Mouse (Mus musculus) MEL (cell line): ENCODE data around the gene Sult1a1. TPM values are rescaled to one million over a fixed set of nuclear protein-coding genes. Genes with fewer than 3 reads are reported as not detected.

Experiments used
- DNase-seq: peaks from one replicate; pipeline ENCODE4 v3.0.0; 2011; ENCODE audit warnings: low read depth, low spot score
- H3K27ac ChIP-seq: 2 replicates; pipeline ENCODE4 v1.5.1; 2012; ENCODE audit warnings: low read depth, mild to moderate bottlenecking, control low read depth, low read length, moderate library complexity; ENCODE audit not compliant: control insufficient read depth
- H3K27me3 ChIP-seq, 2 experiments: fragments of 150-350 bp in 1 of 2; sonication (generic) in 1 of 2; 2 replicates each; pipeline ENCODE4 v1.6.1; 2012; ENCODE audit warnings: low read length in 2 of 2, mild to moderate bottlenecking in 2 of 2, improper control_type of control experiment in 1 of 2, moderate library complexity in 1 of 2; ENCODE audit not compliant: insufficient read depth in 2 of 2, control insufficient read depth in 1 of 2
- H3K36me3 ChIP-seq, 2 experiments: 2 replicates each; pipeline ENCODE4 v1.6.1; 2012 to 2014; ENCODE audit warnings: low read length in 2 of 2, improper control_type of control experiment in 1 of 2, inconsistent platforms in 1 of 2, mild to moderate bottlenecking in 1 of 2; ENCODE audit not compliant: insufficient read depth in 2 of 2, control insufficient read depth in 1 of 2
- H3K4me1 ChIP-seq, 2 experiments: fragments of 150-350 bp in 1 of 2; sonication (generic) in 1 of 2; 2 replicates each; pipeline ENCODE4 v1.6.1; 2012; ENCODE audit warnings: low read length in 2 of 2, improper control_type of control experiment in 1 of 2, mild to moderate bottlenecking in 1 of 2; ENCODE audit not compliant: insufficient read depth in 2 of 2, control insufficient read depth in 1 of 2
- H3K4me3 ChIP-seq, 2 experiments: fragments of 150-350 bp in 1 of 2; sonication (generic) in 1 of 2; 2 replicates each; pipeline ENCODE4 v1.5.1; 2012; ENCODE audit warnings: low read depth in 2 of 2, low read length in 2 of 2, mild to moderate bottlenecking in 2 of 2, moderate library complexity in 2 of 2, control low read depth in 1 of 2, improper control_type of control experiment in 1 of 2; ENCODE audit not compliant: control insufficient read depth in 1 of 2, insufficient read depth in 1 of 2
- H3K79me2 ChIP-seq: 2 replicates; pipeline ENCODE4 v1.6.1; 2012; ENCODE audit warnings: mild to moderate bottlenecking, low read length, moderate library complexity; ENCODE audit not compliant: control insufficient read depth, poor library complexity, insufficient read depth
- H3K9ac ChIP-seq: 2 replicates; pipeline ENCODE4 v1.6.1; 2012; ENCODE audit warnings: low read depth, mild to moderate bottlenecking, control low read depth, low read length, moderate library complexity; ENCODE audit not compliant: control insufficient read depth, poor library complexity, severe bottlenecking
- H3K9me3 ChIP-seq: fragments of 150-350 bp; sonication (generic); replicated peaks from 2 replicates; pipeline ENCODE4 v1.6.1; 2012; ENCODE audit warnings: mild to moderate bottlenecking, low read length, improper control_type of control experiment, moderate library complexity; ENCODE audit not compliant: insufficient read depth
- BHLHE40 ChIP-seq: IDR thresholded peaks from 2 replicates; pipeline ENCODE4 v1.6.1; 2012; ENCODE audit warnings: low read depth, mild to moderate bottlenecking, inconsistent platforms, low read length, improper control_type of control experiment, borderline replicate concordance
- CHD1 ChIP-seq: IDR thresholded peaks from 2 replicates; pipeline ENCODE4 v1.6.1; 2012; ENCODE audit warnings: low read depth, mild to moderate bottlenecking, inconsistent platforms, low read length, improper control_type of control experiment
- CHD2 ChIP-seq: IDR thresholded peaks from 2 replicates; pipeline ENCODE4 v1.6.1; 2011; ENCODE audit warnings: low read length, improper control_type of control experiment
- CTCF ChIP-seq, 3 experiments: IDR thresholded peaks in 2 of 3; conservative IDR thresholded peaks in 1 of 3; 2 replicates each; pipeline ENCODE4 v1.5.1; 2011 to 2012; ENCODE audit warnings: low read length in 3 of 3, low read depth in 2 of 3, mild to moderate bottlenecking in 2 of 3, improper control_type of control experiment in 1 of 3, inconsistent platforms in 1 of 3, mixed read lengths in 1 of 3, moderate library complexity in 1 of 3; ENCODE audit not compliant: control insufficient read depth in 1 of 3, insufficient read depth in 1 of 3, poor library complexity in 1 of 3, severe bottlenecking in 1 of 3
- E2F4 ChIP-seq: IDR thresholded peaks from 2 replicates; pipeline ENCODE4 v1.6.1; 2011; ENCODE audit warnings: low read depth, low read length, improper control_type of control experiment, borderline replicate concordance
- ELF1 ChIP-seq: IDR thresholded peaks from 2 replicates; pipeline ENCODE4 v1.6.1; 2014; ENCODE audit warnings: low read depth, mild to moderate bottlenecking, inconsistent platforms, low read length, improper control_type of control experiment, moderate library complexity
- EP300 ChIP-seq, 2 experiments: IDR thresholded peaks; 2 replicates each; pipeline ENCODE4 v1.6.1; 2011; ENCODE audit warnings: improper control_type of control experiment in 2 of 2, low read length in 2 of 2, low read depth in 1 of 2, mild to moderate bottlenecking in 1 of 2
- ETS1 ChIP-seq: IDR thresholded peaks from 2 replicates; pipeline ENCODE4 v1.6.1; 2012; ENCODE audit warnings: low read depth, mild to moderate bottlenecking, inconsistent platforms, low read length, improper control_type of control experiment, moderate library complexity
- GABPA ChIP-seq: IDR thresholded peaks from 2 replicates; pipeline ENCODE4 v1.6.1; 2012; ENCODE audit warnings: low read depth, mild to moderate bottlenecking, inconsistent platforms, low read length, improper control_type of control experiment, moderate library complexity
- GATA1 ChIP-seq: IDR thresholded peaks from 2 replicates; pipeline ENCODE4 v1.6.1; 2011; ENCODE audit warnings: low read depth, low read length, improper control_type of control experiment
- HCFC1 ChIP-seq: IDR thresholded peaks from 2 replicates; pipeline ENCODE4 v1.6.1; 2012; ENCODE audit warnings: low read depth, mild to moderate bottlenecking, inconsistent platforms, low read length, improper control_type of control experiment, moderate library complexity
- JUND ChIP-seq: IDR thresholded peaks from 2 replicates; pipeline ENCODE4 v1.6.1; 2011; ENCODE audit warnings: low read depth, mild to moderate bottlenecking, improper control_type of control experiment, low read length
- KAT2A ChIP-seq: conservative IDR thresholded peaks from 2 replicates; pipeline ENCODE4 v1.6.1; 2012; ENCODE audit warnings: low read depth, low read length, improper control_type of control experiment, inconsistent platforms
- MAFK ChIP-seq: IDR thresholded peaks from 2 replicates; pipeline ENCODE4 v1.6.1; 2011; ENCODE audit warnings: low read depth, mild to moderate bottlenecking, low read length, improper control_type of control experiment, borderline replicate concordance
- MAX ChIP-seq: IDR thresholded peaks from 2 replicates; pipeline ENCODE4 v1.6.1; 2011; ENCODE audit warnings: low read length, improper control_type of control experiment
- MAZ ChIP-seq: IDR thresholded peaks from 2 replicates; pipeline ENCODE4 v1.6.1; 2012; ENCODE audit warnings: low read depth, mild to moderate bottlenecking, inconsistent platforms, low read length, improper control_type of control experiment
- MEF2A ChIP-seq: IDR thresholded peaks from 2 replicates; pipeline ENCODE4 v1.6.1; 2014; ENCODE audit warnings: low read depth, mild to moderate bottlenecking, inconsistent platforms, low read length, improper control_type of control experiment; ENCODE audit not compliant: poor library complexity, insufficient replicate concordance, severe bottlenecking; ENCODE audit errors: extremely low read depth
- MXI1 ChIP-seq: IDR thresholded peaks from 2 replicates; pipeline ENCODE4 v1.6.1; 2011; ENCODE audit warnings: mild to moderate bottlenecking, low read depth, low read length, improper control_type of control experiment
- MYB ChIP-seq: IDR thresholded peaks from 2 replicates; pipeline ENCODE4 v1.6.1; 2011; ENCODE audit warnings: mild to moderate bottlenecking, low read depth, low read length, improper control_type of control experiment
- MYC ChIP-seq: IDR thresholded peaks from 2 replicates; pipeline ENCODE4 v1.6.1; 2011; ENCODE audit warnings: low read depth, mild to moderate bottlenecking, low read length, improper control_type of control experiment, moderate library complexity
- NRF1 ChIP-seq: IDR thresholded peaks from 2 replicates; pipeline ENCODE4 v1.6.1; 2014; ENCODE audit warnings: low read depth, mild to moderate bottlenecking, inconsistent platforms, low read length, improper control_type of control experiment, moderate library complexity; ENCODE audit not compliant: poor library complexity, insufficient read depth, severe bottlenecking
- POLR2A ChIP-seq, 2 experiments: IDR thresholded peaks; 2 replicates each; pipeline ENCODE4 v1.6.1; 2011 to 2012; ENCODE audit warnings: low read length in 2 of 2, mild to moderate bottlenecking in 2 of 2, control low read depth in 1 of 2, improper control_type of control experiment in 1 of 2, low read depth in 1 of 2, moderate library complexity in 1 of 2; ENCODE audit not compliant: control insufficient read depth in 1 of 2, insufficient read depth in 1 of 2, poor library complexity in 1 of 2
- POLR2AphosphoS2 ChIP-seq: IDR thresholded peaks from 2 replicates; pipeline ENCODE4 v1.6.1; 2011; ENCODE audit warnings: low read length, improper control_type of control experiment
- POLR2AphosphoS5 ChIP-seq: IDR thresholded peaks from 2 replicates; pipeline ENCODE4 v1.6.1; 2012; ENCODE audit warnings: low read depth, borderline replicate concordance, mild to moderate bottlenecking, inconsistent platforms, low read length, moderate library complexity, mixed read lengths
- RAD21 ChIP-seq: IDR thresholded peaks from 2 replicates; pipeline ENCODE4 v1.6.1; 2011; ENCODE audit warnings: mild to moderate bottlenecking, low read depth, low read length, improper control_type of control experiment
- RCOR1 ChIP-seq: IDR thresholded peaks from 2 replicates; pipeline ENCODE4 v1.6.1; 2012; ENCODE audit warnings: low read depth, mild to moderate bottlenecking, inconsistent platforms, low read length, improper control_type of control experiment
- SIN3A ChIP-seq: IDR thresholded peaks from 2 replicates; pipeline ENCODE4 v1.6.1; 2012; ENCODE audit warnings: low read length, improper control_type of control experiment, inconsistent platforms
- TAL1 ChIP-seq: IDR thresholded peaks from 2 replicates; pipeline ENCODE4 v1.6.1; 2012; ENCODE audit warnings: mild to moderate bottlenecking, inconsistent platforms, low read length, moderate library complexity, mixed read lengths
- TBP ChIP-seq: IDR thresholded peaks from 2 replicates; pipeline ENCODE4 v1.8.0; 2011; ENCODE audit warnings: low read depth, low read length, improper control_type of control experiment
- UBTF ChIP-seq: IDR thresholded peaks from 2 replicates; pipeline ENCODE4 v1.6.1; 2012; ENCODE audit warnings: low read depth, mild to moderate bottlenecking, inconsistent platforms, low read length, improper control_type of control experiment, moderate library complexity, borderline replicate concordance; ENCODE audit not compliant: insufficient read depth
- USF2 ChIP-seq, 2 experiments: IDR thresholded peaks; 2 replicates each; pipeline ENCODE4 v1.6.1; 2011 to 2012; ENCODE audit warnings: improper control_type of control experiment in 2 of 2, low read length in 2 of 2, borderline replicate concordance in 1 of 2, inconsistent platforms in 1 of 2, low read depth in 1 of 2, mild to moderate bottlenecking in 1 of 2; ENCODE audit not compliant: insufficient read depth in 1 of 2
- ZC3H11A ChIP-seq: IDR thresholded peaks from 2 replicates; pipeline ENCODE4 v1.6.1; 2012; ENCODE audit warnings: low read depth, mild to moderate bottlenecking, inconsistent platforms, low read length, improper control_type of control experiment
- ZNF384 ChIP-seq: IDR thresholded peaks from 2 replicates; pipeline ENCODE4 v1.6.1; 2012; ENCODE audit warnings: low read depth, mild to moderate bottlenecking, inconsistent platforms, low read length, improper control_type of control experiment
- polyA plus RNA-seq, 2 experiments: library from polyadenylated mRNA; stranded (reverse) in 1 of 2; unstranded in 1 of 2; fragments of >175 nt in 1 of 2; fragments of >200 nt in 1 of 2; gene quantifications; 2 replicates each; pipeline versions ENCODE4 v1.2.1 to v1.2.4; 2012; ENCODE audit warnings: low replicate concordance in 2 of 2, low read depth in 1 of 2; ENCODE audit not compliant: insufficient read length in 2 of 2, insufficient read depth in 1 of 2, missing spikeins in 1 of 2
- total RNA-seq: library from RNA; depleted of rRNA; stranded (reverse); fragments of 300-350 nt; gene quantifications from 2 replicates; pipeline ENCODE4 v1.2.3, GENCODE M21; 2012

Sult1a1 gene
- total and polyA plus RNA-seq, 3 experiments = 0.36 TPM; not detected in 2

GRCm38 (mm10) chr7:126636733-126637520 is 39.3 kb downstream of the Sult1a1 start (continued):
- no peak for TF ChIP-seq KAT2A
- no peak for TF ChIP-seq E2F4
- peak; percentile 90 for TF ChIP-seq ZC3H11A

DNA sequence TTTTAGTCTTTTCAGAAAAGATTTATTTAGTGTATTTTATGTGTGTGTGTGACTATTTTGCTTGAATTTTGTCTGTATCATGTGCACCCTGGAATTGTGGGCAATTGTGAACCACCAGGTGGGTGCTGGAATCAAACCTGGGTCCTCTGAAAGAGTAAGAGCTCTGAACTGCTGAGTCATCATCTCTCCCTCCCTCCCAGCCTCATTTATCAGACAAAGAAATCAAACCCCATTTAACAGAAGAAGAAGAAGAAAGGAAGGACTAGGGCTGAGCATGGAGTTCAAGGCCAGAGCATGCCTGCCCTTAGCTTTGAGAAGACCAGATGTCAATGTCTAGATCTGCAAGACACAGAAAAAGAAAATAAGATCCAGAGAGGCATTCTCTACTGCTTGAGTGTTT is 40.9 kb downstream of the Sult1a1 start:
- Histone ChIP-seq H3K9me3 (no peaks in the 10 kb centered on the region), H3K27ac (no peak overlapping the region), H3K9ac (no peak overlapping the region), H3K36me3 (peaks cover 0 to 20% of the 10 kb centered on the region in 2 experiments; a peak in 2 of 4 replicates), H3K79me2 (no peaks in the 10 kb centered on the region), H3K4me1 (peaks cover 24 to 32% of the 10 kb centered on the region in 2 experiments), H3K4me3 (no peak overlapping the region), H3K27me3 (no peaks in the 10 kb centered on the region)
- peak; percentile 55 for DNase-seq
- TF ChIP-seq RAD21 (no peak), GABPA (peak; percentile 79; the same call in 1 of the 2 replicates), EP300 (IDR thresholded peaks at IDR 0.05; ENCODE audit: low read depth in 1 of 2, low read length in 2 of 2) (peak in 1 of 2 experiments; percentile 34; a peak in 1 of 4 replicates), RCOR1 (peak; percentile 40; the same call in 1 of the 2 replicates), NRF1 (no peak), HCFC1 (no peak), MYC (no peak), UBTF (no peak), CTCF (IDR thresholded peaks at IDR 0.05 in 2 of 3, conservative IDR thresholded peaks at IDR 0.05 in 1 of 3; ENCODE audit: control insufficient read depth in 1 of 3, insufficient read depth in 1 of 3, low read depth in 2 of 3, low read length in 3 of 3, poor library complexity in 1 of 3, severe bottlenecking in 1 of 3) (no peak), CHD1 (no peak), MYB (peak; percentile 24; the same call in 1 of the 2 replicates), KAT2A (no peak), E2F4 (no peak), JUND (no peak), POLR2AphosphoS5 (no peak), MXI1 (no peak), POLR2A (IDR thresholded peaks at IDR 0.05; ENCODE audit: control insufficient read depth in 1 of 2, insufficient read depth in 1 of 2, low read depth in 1 of 2, low read length in 2 of 2, poor library complexity in 1 of 2) (no peak), GATA1 (0 out of 2 replicates have a peak, but pooled peaks have one; percentile 32), MAFK (peak; percentile 97), CHD2 (no peak), MAX (no peak), ELF1 (no peak), POLR2AphosphoS2 (no peak), ZNF384 (no peak), ETS1 (0 out of 2 replicates have a peak, but pooled peaks have one; percentile 38), TBP (no peak), MEF2A (no peak), MAZ (no peak), TAL1 (no peak), BHLHE40 (no peak), SIN3A (peak; percentile 15; the same call in 1 of the 2 replicates), USF2 (IDR thresholded peaks at IDR 0.05; ENCODE audit: borderline replicate concordance in 1 of 2, insufficient read depth in 1 of 2, low read depth in 1 of 2, low read length in 2 of 2) (no peak)
